Mouse (Mus musculus): Measurements from ENCODE around the gene Wdr59. TPM values are rescaled to one million over a fixed set of nuclear protein-coding genes. Genes with fewer than 3 reads are reported as not detected.

The Wdr59 gene
- total RNA-seq, 1 experiment from 2014 or later: 15.0 TPM

Small RNA genes lying within 50 kb of the gene (microRNA-seq; reads per million reads assigned to microRNA genes)
- 0 reads per million in 2 experiments for gene Mir1957b

Other genes starting within 250 kb of the Wdr59 start
- 67.2 and 88.7 TPM in 2 replicates for gene Rfwd3, start 221.9 kb downstream of the Wdr59 start, total RNA-seq (2021)
- gene Mlkl, start 183.9 kb downstream of the Wdr59 start, total RNA-seq (2021): 20.7 and 27.5 TPM in 2 replicates
- 5.6 and 7.4 TPM in 2 replicates for gene Fa2h, start 128.3 kb downstream of the Wdr59 start, total RNA-seq (2021)
- gene Znrf1, start 14.0 kb upstream of the Wdr59 start, total RNA-seq (2021): 46.1 and 61.9 TPM in 2 replicates
- 60.3 and 66.8 TPM in 2 replicates for gene Ldhd, start 108.3 kb upstream of the Wdr59 start, total RNA-seq (2021)
- gene Zfp1, start 121.3 kb upstream of the Wdr59 start, total RNA-seq (2021): 10.0 and 10.9 TPM in 2 replicates
- gene Ctrb1, start 168.9 kb upstream of the Wdr59 start, total RNA-seq (2021): not detected in 2 replicates
- 64.5 and 70.0 TPM in 2 replicates for gene Bcar1, start 221.7 kb upstream of the Wdr59 start, total RNA-seq (2021)

Measured in adrenal gland, postnatal 25 days (tissue).